ENCODE assay signal across 9 mouse cellular contexts in the genomic region with DNA sequence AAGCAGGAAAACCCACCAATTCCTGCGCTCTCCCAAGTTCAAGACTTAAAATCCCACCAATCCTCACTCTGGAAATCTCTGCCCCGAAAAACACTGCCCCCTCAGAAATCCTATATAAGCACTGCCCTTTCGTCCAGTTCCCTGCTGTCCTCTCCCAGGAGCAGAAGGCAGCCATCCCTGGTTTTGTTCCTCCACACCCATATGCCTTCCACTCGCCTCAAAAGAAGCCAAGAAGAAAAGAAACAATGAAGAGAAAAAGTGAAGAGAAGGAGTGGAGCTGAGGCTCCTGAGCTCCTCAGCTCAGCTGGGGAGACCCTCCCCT. TPM values are rescaled to one million over a fixed set of nuclear protein-coding genes. Genes with fewer than 3 reads are reported as not detected.
A peak's percentile ranks its signal among the peaks of the same experiment; 100 is the strongest.
DNase-seq lines count a peak whose midpoint lies in the region; ATAC-seq lines count a peak whose summit lies in the region.
"Had no signal": no experiment of that assay in that cellular context is flagged by ENCODE, and none has a peak within 500 bp of the region (broad histone marks: within the 10 kb centered on the region; RNA-seq: fewer than 3 reads in every experiment).

No protein-coding gene starts in this region.

- no peak for ATAC-seq in kidney, embryonic 16.5 days (ENCODE audit: low FRiP score, low TSS enrichment)
- no peak for ATAC-seq in hindbrain, embryonic 16.5 days
- ATAC-seq in midbrain, embryonic 16.5 days = no peak
- ATAC-seq in megakaryocyte progenitor cell, adult 5-6 weeks (replicated peaks; ENCODE audit: poor library complexity) = no peak
- no peak for ATAC-seq in inflammation-experienced regulatory T-cells, adult 6 months
- no peak for ATAC-seq in megakaryocyte-erythroid progenitor cell, adult 5-6 weeks (replicated peaks; ENCODE audit: low FRiP score, low TSS enrichment, poor library complexity, severe bottlenecking)

- H3K4me3 ChIP-seq in kidney, embryonic 16.5 days (ENCODE audit: low read length) = peak overlapping the region; percentile 56
- H3K4me3 ChIP-seq in embryonic facial prominence, embryonic 10.5 days = peak overlapping the region; percentile 71
- H3K4me3 ChIP-seq in hindbrain, embryonic 16.5 days (ENCODE audit: low read length) = peak overlapping the region; percentile 66
- H3K4me3 ChIP-seq in midbrain, embryonic 16.5 days (ENCODE audit: low read depth, low read length) = peak overlapping the region; percentile 63

- H3K4me2 ChIP-seq in kidney, embryonic 16.5 days (replicated peaks; ENCODE audit: low read depth, low read length) = peak overlapping the region; percentile 85
- H3K4me2 ChIP-seq in hindbrain, embryonic 16.5 days (ENCODE audit: low read length) = peak overlapping the region; percentile 77
- H3K4me2 ChIP-seq in midbrain, embryonic 16.5 days (ENCODE audit: low read length) = peak overlapping the region; percentile 64

- H3K36me3 ChIP-seq in kidney, embryonic 16.5 days (ENCODE audit: insufficient read depth, low read length) = no peaks in the 10 kb centered on the region
- H3K36me3 ChIP-seq in embryonic facial prominence, embryonic 10.5 days (replicated peaks) = no peaks in the 10 kb centered on the region
- H3K36me3 ChIP-seq in hindbrain, embryonic 16.5 days (ENCODE audit: control insufficient read depth, insufficient read depth, low read length) = no peaks in the 10 kb centered on the region
- H3K36me3 ChIP-seq in midbrain, embryonic 16.5 days (ENCODE audit: control insufficient read depth, insufficient read depth, low read length) = no peaks in the 10 kb centered on the region

- no peaks in the 10 kb centered on the region for H3K4me1 ChIP-seq in kidney, embryonic 16.5 days (ENCODE audit: insufficient read depth, low read length)
- H3K4me1 ChIP-seq in embryonic facial prominence, embryonic 10.5 days = peaks cover 5% of the 10 kb centered on the region; the same call in 1 of the 2 replicates
- peaks cover 3% of the 10 kb centered on the region; the same call in 1 of the 2 replicates for H3K4me1 ChIP-seq in hindbrain, embryonic 16.5 days (ENCODE audit: control insufficient read depth, insufficient read depth, low read depth, low read length)
- H3K4me1 ChIP-seq in midbrain, embryonic 16.5 days (ENCODE audit: control insufficient read depth, insufficient read depth, low read length) = peaks cover 4% of the 10 kb centered on the region; the same call in 1 of the 2 replicates

- H3K27me3 ChIP-seq in kidney, embryonic 16.5 days (ENCODE audit: insufficient read depth, low read length) = no peaks in the 10 kb centered on the region
- peaks cover 11% of the 10 kb centered on the region for H3K27me3 ChIP-seq in embryonic facial prominence, embryonic 10.5 days (replicated peaks; ENCODE audit: low read depth, poor library complexity, severe bottlenecking)
- H3K27me3 ChIP-seq in hindbrain, embryonic 16.5 days (replicated peaks; ENCODE audit: control insufficient read depth, insufficient read depth, low read length) = no peaks in the 10 kb centered on the region
- H3K27me3 ChIP-seq in midbrain, embryonic 16.5 days (ENCODE audit: control insufficient read depth, insufficient read depth, low read depth, low read length) = no peaks in the 10 kb centered on the region

- no peak overlapping the region for H3K27ac ChIP-seq in kidney, embryonic 16.5 days (ENCODE audit: low read length)
- H3K27ac ChIP-seq in embryonic facial prominence, embryonic 10.5 days (replicated peaks) = peak overlapping the region; percentile 93
- H3K27ac ChIP-seq in hindbrain, embryonic 16.5 days (ENCODE audit: low read depth, low read length) = peak overlapping the region; percentile 99
- peak overlapping the region; percentile 99 for H3K27ac ChIP-seq in midbrain, embryonic 16.5 days (ENCODE audit: low read length)

- WGBS in kidney, embryonic 16.5 days = 44% methylated on average over 4 of the region's 4 CpGs
- WGBS in embryonic facial prominence, embryonic 10.5 days = 50% methylated on average over 4 of the region's 4 CpGs
- 44% methylated on average over 4 of the region's 4 CpGs for WGBS in hindbrain, embryonic 16.5 days
- 39% methylated on average over 4 of the region's 4 CpGs for WGBS in midbrain, embryonic 16.5 days

- H3K9me3 ChIP-seq in kidney, embryonic 16.5 days (ENCODE audit: low read length) = 0 out of 2 replicates have a peak, but pooled peaks cover 2% of the 10 kb centered on the region
- no peaks in the 10 kb centered on the region for H3K9me3 ChIP-seq in embryonic facial prominence, embryonic 10.5 days
- no peaks in the 10 kb centered on the region for H3K9me3 ChIP-seq in hindbrain, embryonic 16.5 days (ENCODE audit: control insufficient read depth, low read length)
- H3K9me3 ChIP-seq in midbrain, embryonic 16.5 days (replicated peaks; ENCODE audit: control insufficient read depth, low read length, poor library complexity, severe bottlenecking) = no peaks in the 10 kb centered on the region

- DNase-seq in kidney, adult 18-20 months = no peak
- DNase-seq in embryonic facial prominence, embryonic 10.5 days (ENCODE audit: low spot score) = no peak

- no peak overlapping the region for H3K9ac ChIP-seq in kidney, embryonic 16.5 days (replicated peaks; ENCODE audit: low read length)
- H3K9ac ChIP-seq in hindbrain, embryonic 16.5 days (ENCODE audit: low read depth, low read length) = 0 out of 2 replicates have a peak overlapping the region, but pooled peaks have one; percentile 22
- H3K9ac ChIP-seq in midbrain, embryonic 16.5 days (ENCODE audit: low read depth, low read length) = no peak overlapping the region; the same call in 1 of the 2 replicates

RNA-seq across cellular contexts. Expression of gene BC051142, which starts 0.7 kb away (rescaled TPM):
- polyA plus RNA-seq in kidney, embryonic 16.5 days (2015; fragmentation: Nextera tagmentation; extraction: Ambion mirVana) = 0.23 and 0.74 TPM in 2 replicates
- polyA plus RNA-seq in embryonic facial prominence, embryonic 10.5 days (2016; fragmentation: Nextera tagmentation; extraction: Ambion mirVana) = 0.88 and 1.4 TPM in 2 replicates
- 3.7 and 4.5 TPM in 2 replicates for polyA plus RNA-seq in hindbrain, embryonic 16.5 days (2015; fragmentation: Nextera tagmentation; extraction: Ambion mirVana)
- polyA plus RNA-seq in midbrain, embryonic 16.5 days (2015; fragmentation: Nextera tagmentation; extraction: Ambion mirVana) = 6.1 and 6.7 TPM in 2 replicates
- total RNA-seq in megakaryocyte progenitor cell, adult 5-6 weeks (2015) = 1.7 and 4.5 TPM in 2 replicates
- 1.0 and 2.4 TPM in 2 replicates for total RNA-seq in megakaryocyte progenitor cell, adult 5-6 weeks (2017)
- 1 to 10 TPM in 1 of 3 experiments, under 1 TPM in 1, not detected in 1; 0.81 to 2.5 TPM for polyA plus RNA-seq in inflammation-experienced regulatory T-cells, adult 6 months (2017; shearing (Covaris generic))
- total RNA-seq in megakaryocyte-erythroid progenitor cell, adult 5-6 weeks (2014; fragmentation: Nextera tagmentation) = 5.4 and 7.7 TPM in 2 replicates
- total RNA-seq in megakaryocyte-erythroid progenitor cell, adult 5-6 weeks (2017) = 1.4 and 4.7 TPM in 2 replicates

RNA-seq across cellular contexts. Expression of gene Btnl1, which starts 22.4 kb away (rescaled TPM):
- polyA plus RNA-seq in kidney, embryonic 16.5 days (2015; fragmentation: Nextera tagmentation; extraction: Ambion mirVana) = not detected in 2 replicates
- not detected in 2 replicates for polyA plus RNA-seq in embryonic facial prominence, embryonic 10.5 days (2016; fragmentation: Nextera tagmentation; extraction: Ambion mirVana)
- polyA plus RNA-seq in hindbrain, embryonic 16.5 days (2015; fragmentation: Nextera tagmentation; extraction: Ambion mirVana) = not detected in 2 replicates
- polyA plus RNA-seq in midbrain, embryonic 16.5 days (2015; fragmentation: Nextera tagmentation; extraction: Ambion mirVana) = not detected in 2 replicates
- total RNA-seq in megakaryocyte progenitor cell, adult 5-6 weeks (2015) = not detected in 2 replicates
- total RNA-seq in megakaryocyte progenitor cell, adult 5-6 weeks (2017) = not detected in 2 replicates
- not detected for polyA plus RNA-seq in inflammation-experienced regulatory T-cells, adult 6 months (2017; shearing (Covaris generic))
- total RNA-seq in megakaryocyte-erythroid progenitor cell, adult 5-6 weeks (2014; fragmentation: Nextera tagmentation) = not detected in 2 replicates
- not detected in 2 replicates for total RNA-seq in megakaryocyte-erythroid progenitor cell, adult 5-6 weeks (2017)
- total RNA-seq: layer of hippocampus, adult 18-20 months had no signal

RNA-seq across cellular contexts. Expression of gene Btnl2, which starts 44.7 kb away (rescaled TPM):
- not detected in 2 replicates for polyA plus RNA-seq in kidney, embryonic 16.5 days (2015; fragmentation: Nextera tagmentation; extraction: Ambion mirVana)
- 0.08 TPM in 1 of 2 replicates, not detected in the other for polyA plus RNA-seq in embryonic facial prominence, embryonic 10.5 days (2016; fragmentation: Nextera tagmentation; extraction: Ambion mirVana)
- polyA plus RNA-seq in hindbrain, embryonic 16.5 days (2015; fragmentation: Nextera tagmentation; extraction: Ambion mirVana) = not detected in 2 replicates
- polyA plus RNA-seq in midbrain, embryonic 16.5 days (2015; fragmentation: Nextera tagmentation; extraction: Ambion mirVana) = 0.06 TPM in 1 of 2 replicates, not detected in the other
- total RNA-seq in megakaryocyte progenitor cell, adult 5-6 weeks (2015) = not detected in 2 replicates
- total RNA-seq in megakaryocyte progenitor cell, adult 5-6 weeks (2017) = not detected in 2 replicates
- not detected for polyA plus RNA-seq in inflammation-experienced regulatory T-cells, adult 6 months (2017; shearing (Covaris generic))
- not detected in 2 replicates for total RNA-seq in megakaryocyte-erythroid progenitor cell, adult 5-6 weeks (2014; fragmentation: Nextera tagmentation)
- not detected in 2 replicates for total RNA-seq in megakaryocyte-erythroid progenitor cell, adult 5-6 weeks (2017)
